Mouse (Mus musculus) MEL (cell line): ENCODE data around the gene Ccl6. TPM values are rescaled to one million over a fixed set of nuclear protein-coding genes. Genes with fewer than 3 reads are reported as not detected.

Source experiments
- DNase-seq: peaks from one replicate; pipeline ENCODE4 v3.0.0; 2011; ENCODE audit warnings: low read depth, low spot score
- H3K27ac ChIP-seq: 2 replicates; pipeline ENCODE4 v1.5.1; 2012; ENCODE audit warnings: low read depth, mild to moderate bottlenecking, control low read depth, low read length, moderate library complexity; ENCODE audit not compliant: control insufficient read depth
- H3K27me3 ChIP-seq, 2 experiments: fragments of 150-350 bp in 1 of 2; sonication (generic) in 1 of 2; 2 replicates each; pipeline ENCODE4 v1.6.1; 2012; ENCODE audit warnings: low read length in 2 of 2, mild to moderate bottlenecking in 2 of 2, improper control_type of control experiment in 1 of 2, moderate library complexity in 1 of 2; ENCODE audit not compliant: insufficient read depth in 2 of 2, control insufficient read depth in 1 of 2
- H3K36me3 ChIP-seq, 2 experiments: 2 replicates each; pipeline ENCODE4 v1.6.1; 2012 to 2014; ENCODE audit warnings: low read length in 2 of 2, improper control_type of control experiment in 1 of 2, inconsistent platforms in 1 of 2, mild to moderate bottlenecking in 1 of 2; ENCODE audit not compliant: insufficient read depth in 2 of 2, control insufficient read depth in 1 of 2
- H3K4me1 ChIP-seq, 2 experiments: fragments of 150-350 bp in 1 of 2; sonication (generic) in 1 of 2; 2 replicates each; pipeline ENCODE4 v1.6.1; 2012; ENCODE audit warnings: low read length in 2 of 2, improper control_type of control experiment in 1 of 2, mild to moderate bottlenecking in 1 of 2; ENCODE audit not compliant: insufficient read depth in 2 of 2, control insufficient read depth in 1 of 2
- H3K4me3 ChIP-seq, 2 experiments: fragments of 150-350 bp in 1 of 2; sonication (generic) in 1 of 2; 2 replicates each; pipeline ENCODE4 v1.5.1; 2012; ENCODE audit warnings: low read depth in 2 of 2, low read length in 2 of 2, mild to moderate bottlenecking in 2 of 2, moderate library complexity in 2 of 2, control low read depth in 1 of 2, improper control_type of control experiment in 1 of 2; ENCODE audit not compliant: control insufficient read depth in 1 of 2, insufficient read depth in 1 of 2
- H3K79me2 ChIP-seq: 2 replicates; pipeline ENCODE4 v1.6.1; 2012; ENCODE audit warnings: mild to moderate bottlenecking, low read length, moderate library complexity; ENCODE audit not compliant: control insufficient read depth, poor library complexity, insufficient read depth
- H3K9ac ChIP-seq: 2 replicates; pipeline ENCODE4 v1.6.1; 2012; ENCODE audit warnings: low read depth, mild to moderate bottlenecking, control low read depth, low read length, moderate library complexity; ENCODE audit not compliant: control insufficient read depth, poor library complexity, severe bottlenecking
- H3K9me3 ChIP-seq: fragments of 150-350 bp; sonication (generic); replicated peaks from 2 replicates; pipeline ENCODE4 v1.6.1; 2012; ENCODE audit warnings: mild to moderate bottlenecking, low read length, improper control_type of control experiment, moderate library complexity; ENCODE audit not compliant: insufficient read depth
- BHLHE40 ChIP-seq: IDR thresholded peaks from 2 replicates; pipeline ENCODE4 v1.6.1; 2012; ENCODE audit warnings: low read depth, mild to moderate bottlenecking, inconsistent platforms, low read length, improper control_type of control experiment, borderline replicate concordance
- CHD2 ChIP-seq: IDR thresholded peaks from 2 replicates; pipeline ENCODE4 v1.6.1; 2011; ENCODE audit warnings: low read length, improper control_type of control experiment
- GABPA ChIP-seq: IDR thresholded peaks from 2 replicates; pipeline ENCODE4 v1.6.1; 2012; ENCODE audit warnings: low read depth, mild to moderate bottlenecking, inconsistent platforms, low read length, improper control_type of control experiment, moderate library complexity
- GATA1 ChIP-seq: IDR thresholded peaks from 2 replicates; pipeline ENCODE4 v1.6.1; 2011; ENCODE audit warnings: low read depth, low read length, improper control_type of control experiment
- JUND ChIP-seq: IDR thresholded peaks from 2 replicates; pipeline ENCODE4 v1.6.1; 2011; ENCODE audit warnings: low read depth, mild to moderate bottlenecking, improper control_type of control experiment, low read length
- KAT2A ChIP-seq: conservative IDR thresholded peaks from 2 replicates; pipeline ENCODE4 v1.6.1; 2012; ENCODE audit warnings: low read depth, low read length, improper control_type of control experiment, inconsistent platforms
- MAZ ChIP-seq: IDR thresholded peaks from 2 replicates; pipeline ENCODE4 v1.6.1; 2012; ENCODE audit warnings: low read depth, mild to moderate bottlenecking, inconsistent platforms, low read length, improper control_type of control experiment
- MYB ChIP-seq: IDR thresholded peaks from 2 replicates; pipeline ENCODE4 v1.6.1; 2011; ENCODE audit warnings: mild to moderate bottlenecking, low read depth, low read length, improper control_type of control experiment
- MYC ChIP-seq: IDR thresholded peaks from 2 replicates; pipeline ENCODE4 v1.6.1; 2011; ENCODE audit warnings: low read depth, mild to moderate bottlenecking, low read length, improper control_type of control experiment, moderate library complexity
- NRF1 ChIP-seq: IDR thresholded peaks from 2 replicates; pipeline ENCODE4 v1.6.1; 2014; ENCODE audit warnings: low read depth, mild to moderate bottlenecking, inconsistent platforms, low read length, improper control_type of control experiment, moderate library complexity; ENCODE audit not compliant: poor library complexity, insufficient read depth, severe bottlenecking
- POLR2AphosphoS2 ChIP-seq: IDR thresholded peaks from 2 replicates; pipeline ENCODE4 v1.6.1; 2011; ENCODE audit warnings: low read length, improper control_type of control experiment
- RCOR1 ChIP-seq: IDR thresholded peaks from 2 replicates; pipeline ENCODE4 v1.6.1; 2012; ENCODE audit warnings: low read depth, mild to moderate bottlenecking, inconsistent platforms, low read length, improper control_type of control experiment
- SMC3 ChIP-seq: IDR thresholded peaks from 2 replicates; pipeline ENCODE4 v1.6.1; 2011; ENCODE audit warnings: low read depth, low read length, improper control_type of control experiment
- TCF12 ChIP-seq: IDR thresholded peaks from 2 replicates; pipeline ENCODE4 v1.6.1; 2014; ENCODE audit warnings: low read depth, mild to moderate bottlenecking, inconsistent platforms, low read length, improper control_type of control experiment, moderate library complexity
- UBTF ChIP-seq: IDR thresholded peaks from 2 replicates; pipeline ENCODE4 v1.6.1; 2012; ENCODE audit warnings: low read depth, mild to moderate bottlenecking, inconsistent platforms, low read length, improper control_type of control experiment, moderate library complexity, borderline replicate concordance; ENCODE audit not compliant: insufficient read depth
- USF1 ChIP-seq: IDR thresholded peaks from 2 replicates; pipeline ENCODE4 v1.6.1; 2014; ENCODE audit warnings: low read depth, mild to moderate bottlenecking, inconsistent platforms, low read length, improper control_type of control experiment, moderate library complexity
- ZC3H11A ChIP-seq: IDR thresholded peaks from 2 replicates; pipeline ENCODE4 v1.6.1; 2012; ENCODE audit warnings: low read depth, mild to moderate bottlenecking, inconsistent platforms, low read length, improper control_type of control experiment
- ZKSCAN1 ChIP-seq: IDR thresholded peaks from 2 replicates; pipeline ENCODE4 v1.6.1; 2012; ENCODE audit warnings: low read depth, mild to moderate bottlenecking, inconsistent platforms, low read length, improper control_type of control experiment, moderate library complexity
- ZMIZ1 ChIP-seq: IDR thresholded peaks from 2 replicates; pipeline ENCODE4 v1.6.1; 2012; ENCODE audit warnings: low read depth, mild to moderate bottlenecking, inconsistent platforms, low read length, improper control_type of control experiment, moderate library complexity
- polyA plus RNA-seq, 2 experiments: library from polyadenylated mRNA; stranded (reverse) in 1 of 2; unstranded in 1 of 2; fragments of >175 nt in 1 of 2; fragments of >200 nt in 1 of 2; gene quantifications; 2 replicates each; pipeline versions ENCODE4 v1.2.1 to v1.2.4; 2012; ENCODE audit warnings: low replicate concordance in 2 of 2, low read depth in 1 of 2; ENCODE audit not compliant: insufficient read length in 2 of 2, insufficient read depth in 1 of 2, missing spikeins in 1 of 2
- total RNA-seq: library from RNA; depleted of rRNA; stranded (reverse); fragments of 300-350 nt; gene quantifications from 2 replicates; pipeline ENCODE4 v1.2.3, GENCODE M21; 2012

Ccl6 gene
- total and polyA plus RNA-seq, 3 experiments, result not detected

DNA sequence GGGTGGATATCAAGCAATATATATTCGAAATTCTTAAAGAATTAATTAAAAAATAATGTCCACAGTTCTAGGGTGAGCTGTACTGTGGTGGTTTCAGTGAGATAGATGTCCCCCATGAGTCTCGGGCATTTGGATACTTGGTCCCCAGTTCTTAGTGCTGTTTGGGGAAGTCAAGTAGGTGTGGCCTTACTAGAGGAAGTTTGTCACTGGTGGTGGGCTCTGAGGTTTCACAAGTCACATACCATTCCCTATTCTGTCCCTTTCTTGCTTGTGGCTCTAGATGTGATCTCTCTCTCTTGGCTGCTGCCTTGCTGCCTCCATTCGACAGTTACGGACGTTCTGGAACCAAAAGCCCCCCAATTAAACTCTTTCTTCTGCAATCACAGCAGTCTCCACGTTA, 32.5 kb downstream of the Ccl6 start:
- no peak for TF ChIP-seq MYB
- TF ChIP-seq SMC3, result 0 out of 2 replicates have a peak, but pooled peaks have one; percentile 4
- no peaks in the 10 kb centered on the region for H3K9me3 ChIP-seq
- no peaks in the 10 kb centered on the region; a peak in 2 of 4 replicates for H3K4me1 ChIP-seq
- H3K27ac ChIP-seq, result no peak overlapping the region
- H3K9ac ChIP-seq, result no peak overlapping the region
- peaks cover 0 to 2% of the 10 kb centered on the region in 2 experiments; a peak in 1 of 4 replicates for H3K27me3 ChIP-seq
- no peak overlapping the region for H3K4me3 ChIP-seq
- DNase-seq, result peak; percentile 48
- no peaks in the 10 kb centered on the region; a peak in 1 of 4 replicates for H3K36me3 ChIP-seq
- H3K79me2 ChIP-seq, result no peaks in the 10 kb centered on the region

DNA sequence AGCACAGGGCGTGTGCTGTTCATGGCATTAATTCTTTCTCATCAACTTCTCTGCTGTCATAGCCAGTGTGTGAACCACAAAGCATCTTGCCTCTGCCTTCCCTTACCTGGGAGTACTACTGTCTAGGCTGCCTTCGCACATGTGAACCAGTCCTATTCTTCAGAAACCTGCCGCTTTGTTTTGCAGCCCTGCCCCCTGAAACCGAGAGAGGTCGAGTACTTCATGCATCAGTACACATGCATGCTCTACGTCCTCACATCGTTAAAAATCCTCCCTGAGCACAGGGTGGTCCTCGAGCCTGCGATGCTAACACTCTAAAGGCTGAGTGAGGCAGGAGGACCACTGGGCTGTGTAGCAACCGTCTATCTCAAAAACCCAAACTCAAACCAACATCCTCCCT, 35.8 kb downstream of the Ccl6 start:
- Histone ChIP-seq H3K9ac (no peak overlapping the region), H3K9me3 (no peaks in the 10 kb centered on the region), H3K36me3 (no peaks in the 10 kb centered on the region), H3K4me3 (no peak overlapping the region), H3K27me3 (peaks cover 0 to 2% of the 10 kb centered on the region in 2 experiments; a peak in 1 of 4 replicates), H3K79me2 (no peaks in the 10 kb centered on the region), H3K4me1 (no peaks in the 10 kb centered on the region; a peak in 1 of 4 replicates), H3K27ac (no peak overlapping the region)
- no peak for DNase-seq
- TF ChIP-seq GATA1, result no peak
- no peak for TF ChIP-seq MYC
- TF ChIP-seq CHD2, result no peak
- no peak for TF ChIP-seq ZKSCAN1
- no peak for TF ChIP-seq SMC3
- no peak for TF ChIP-seq GABPA
- TF ChIP-seq RCOR1, result no peak
- TF ChIP-seq MAZ, result no peak
- no peak for TF ChIP-seq KAT2A
- TF ChIP-seq USF1, result no peak
- TF ChIP-seq ZC3H11A, result no peak
- no peak for TF ChIP-seq ZMIZ1
- TF ChIP-seq BHLHE40, result no peak
- TF ChIP-seq POLR2AphosphoS2, result no peak
- TF ChIP-seq UBTF, result no peak
- no peak for TF ChIP-seq NRF1
- TF ChIP-seq TCF12, result no peak
- TF ChIP-seq JUND, result no peak
